Mouse (Mus musculus) megakaryocyte, embryonic 14.5 days (primary cell): ENCODE results near the gene Zfp429. TPM values are rescaled to one million over a fixed set of nuclear protein-coding genes. Genes with fewer than 3 reads are reported as not detected.
"Not testable (repeated sequence)": the region's sequence is repeated elsewhere in the genome, so short reads cannot be mapped to it uniquely, and the experiment has no call there.

Experiments used
- H3K27me3 ChIP-seq: replicated peaks from 2 replicates; pipeline ENCODE3; 2012; ENCODE audit warnings: inconsistent platforms
- H3K36me3 ChIP-seq: replicated peaks from 2 replicates; pipeline ENCODE3; 2012; ENCODE audit warnings: low read length, inconsistent platforms, mixed read lengths
- H3K4me1 ChIP-seq: 2 replicates; pipeline ENCODE4 v1.6.1; 2012; ENCODE audit warnings: inconsistent platforms
- H3K4me3 ChIP-seq: replicated peaks from 2 replicates; pipeline ENCODE3; 2012; ENCODE audit warnings: moderate library complexity, mild to moderate bottlenecking, inconsistent platforms
- H3K9me3 ChIP-seq: 2 replicates; pipeline ENCODE4 v1.6.1; 2012; ENCODE audit warnings: inconsistent platforms
- FLI1 ChIP-seq: IDR thresholded peaks from 2 replicates; pipeline ENCODE4 v1.6.1; 2012; ENCODE audit warnings: low read length, inconsistent platforms, mixed read lengths
- GATA1 ChIP-seq: IDR thresholded peaks from 3 replicates; pipeline ENCODE4 v1.6.1; 2012; ENCODE audit warnings: mixed read lengths, low read length, inconsistent platforms, borderline replicate concordance
- polyA plus RNA-seq: library from polyadenylated mRNA; stranded (reverse); fragments of >175 nt; gene quantifications from 2 replicates; pipeline ENCODE4 v1.2.3, GENCODE M21; 2012; ENCODE audit warnings: low replicate concordance; ENCODE audit not compliant: insufficient read depth

Zfp429 gene
- 0.08 TPM in 1 of 2 replicates, not detected in the other for polyA plus RNA-seq

GRCm38 (mm10) chr13:67399183-67399903, at the start of gene Zfp429:
Gene Zfp429 (minus strand): TSS chr13:67399819.
- not testable (repeated sequence) for H3K36me3 ChIP-seq, H3K27me3 ChIP-seq, H3K9me3 ChIP-seq
- Histone ChIP-seq H3K4me1 (peaks cover 12% of the 10 kb centered on the region; the same call in 1 of the 2 replicates), H3K4me3 (peak within 1 kb of the TSS; percentile 90)

- H3K27me3 ChIP-seq, H3K9me3 ChIP-seq, H3K4me1 ChIP-seq, H3K4me3 ChIP-seq, H3K36me3 ChIP-seq: not testable (repeated sequence)
Measured at GRCm38 (mm10) chr13:67437095-67437494, 37.5 kb upstream of the Zfp429 start.

- Histone ChIP-seq H3K36me3 (no peaks in the 10 kb centered on the region), H3K4me3 (no peak overlapping the region), H3K4me1 (no peaks in the 10 kb centered on the region), H3K27me3 (no peaks in the 10 kb centered on the region), H3K9me3 (no peaks in the 10 kb centered on the region)
- TF ChIP-seq FLI1, result no peak
Measured at GRCm38 (mm10) chr13:67428116-67428515, 28.5 kb upstream of the Zfp429 start.

- H3K4me3 ChIP-seq, H3K27me3 ChIP-seq, H3K36me3 ChIP-seq, H3K9me3 ChIP-seq, H3K4me1 ChIP-seq: not testable (repeated sequence)
Measured at GRCm38 (mm10) chr13:67425699-67426098, 26.1 kb upstream of the Zfp429 start.

- not testable (repeated sequence) for H3K27me3 ChIP-seq, H3K9me3 ChIP-seq, H3K36me3 ChIP-seq, H3K4me3 ChIP-seq
- H3K4me1 ChIP-seq, result peaks cover 16% of the 10 kb centered on the region
Measured at GRCm38 (mm10) chr13:67422532-67422931, 22.9 kb upstream of the Zfp429 start.

GRCm38 (mm10) chr13:67421207-67421857, 21.7 kb upstream of the Zfp429 start, which contains the start of gene Zfp459:
Gene Zfp459 (minus strand): TSS chr13:67421418.
- no peaks in the 10 kb centered on the region for H3K36me3 ChIP-seq
- H3K9me3 ChIP-seq, result no peaks in the 10 kb centered on the region
- TF ChIP-seq FLI1 (no peak), GATA1 (no peak)
- no peaks in the 10 kb centered on the region for H3K27me3 ChIP-seq
- H3K4me1 ChIP-seq, result peaks cover 16% of the 10 kb centered on the region
- peak within 1 kb of the TSS; percentile 92 for H3K4me3 ChIP-seq

GRCm38 (mm10) chr13:67420558-67421206, 21.1 kb upstream of the Zfp429 start:
- Histone ChIP-seq H3K36me3 (peaks cover 5% of the 10 kb centered on the region), H3K4me3 (peak overlapping the region; percentile 92), H3K27me3 (no peaks in the 10 kb centered on the region), H3K4me1 (peaks cover 16% of the 10 kb centered on the region), H3K9me3 (no peaks in the 10 kb centered on the region)
- no peak for TF ChIP-seq GATA1
- no peak for TF ChIP-seq FLI1

GRCm38 (mm10) chr13:67416811-67417210, 17.2 kb upstream of the Zfp429 start:
- Histone ChIP-seq H3K36me3 (peaks cover 8% of the 10 kb centered on the region), H3K4me3 (no peak overlapping the region), H3K9me3 (no peaks in the 10 kb centered on the region), H3K27me3 (no peaks in the 10 kb centered on the region), H3K4me1 (peaks cover 16% of the 10 kb centered on the region)
- TF ChIP-seq GATA1 (no peak), FLI1 (no peak)

- no peak for TF ChIP-seq GATA1
- no peak for TF ChIP-seq FLI1
- peaks cover 7% of the 10 kb centered on the region for H3K4me1 ChIP-seq
- H3K27me3 ChIP-seq, result no peaks in the 10 kb centered on the region
- no peak overlapping the region for H3K4me3 ChIP-seq
- peaks cover 17% of the 10 kb centered on the region for H3K36me3 ChIP-seq
- no peaks in the 10 kb centered on the region for H3K9me3 ChIP-seq
Measured at GRCm38 (mm10) chr13:67415759-67416158, 16.1 kb upstream of the Zfp429 start.

- not testable (repeated sequence) for H3K27me3 ChIP-seq, H3K9me3 ChIP-seq, H3K4me3 ChIP-seq, H3K4me1 ChIP-seq
- peaks cover 20% of the 10 kb centered on the region for H3K36me3 ChIP-seq
Measured at GRCm38 (mm10) chr13:67413634-67414033, 14.0 kb upstream of the Zfp429 start.

GRCm38 (mm10) chr13:67376255-67376654, 23.4 kb downstream of the Zfp429 start:
- H3K36me3 ChIP-seq, H3K4me1 ChIP-seq, H3K4me3 ChIP-seq, H3K27me3 ChIP-seq, H3K9me3 ChIP-seq: not testable (repeated sequence)

- H3K9me3 ChIP-seq, H3K4me1 ChIP-seq, H3K36me3 ChIP-seq, H3K27me3 ChIP-seq: not testable (repeated sequence)
- peak within 1 kb of the TSS; percentile 93 for H3K4me3 ChIP-seq
Measured at GRCm38 (mm10) chr13:67375050-67375911, 24.3 kb downstream of the Zfp429 start, which contains the start of the genes Gm28041 and Zfp456. Gene Gm28041 (minus strand): TSS chr13:67375733. Gene Zfp456 (minus strand): TSS chr13:67375810.
